Mouse (Mus musculus) small intestine, adult 2 months (tissue): Measurements from ENCODE around the gene A230072I06Rik.

Experiments used
- CTCF ChIP-seq: fragments of 200-500 bp; IDR thresholded peaks from 2 replicates; pipeline ENCODE4 v1.5.1; 2012; ENCODE audit warnings: low read depth, mild to moderate bottlenecking, control low read depth, inconsistent platforms, low read length, moderate library complexity, mixed read lengths; ENCODE audit not compliant: insufficient replicate concordance, insufficient read length; ENCODE audit errors: extremely low read depth
- POLR2A ChIP-seq: fragments of 200-500 bp; IDR thresholded peaks from 2 replicates; pipeline ENCODE4 v1.6.1; 2012; ENCODE audit warnings: low read depth, mild to moderate bottlenecking, control low read depth, inconsistent platforms, low read length, moderate library complexity

DNA sequence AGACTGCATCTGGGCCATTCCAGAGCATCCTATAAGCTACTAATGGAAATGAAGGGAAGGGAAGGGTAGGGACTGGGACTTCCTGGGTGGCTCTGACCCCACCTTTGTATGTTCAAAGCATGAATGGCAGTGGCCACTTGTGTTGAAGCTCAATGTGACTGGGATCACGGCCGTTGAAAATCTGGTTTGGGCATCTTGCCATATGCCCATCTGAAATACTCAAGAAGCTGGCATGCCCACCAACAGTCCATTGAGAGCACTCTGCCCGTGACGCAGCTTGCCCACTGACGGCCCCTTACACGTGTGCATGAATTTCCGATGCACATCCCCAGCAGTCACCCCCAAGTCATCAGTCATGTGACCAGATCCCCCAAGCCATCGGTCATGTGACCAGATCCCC is 13.6 kb upstream of the A230072I06Rik start:
- TF ChIP-seq POLR2A: no peak
- TF ChIP-seq CTCF: no peak
